Mouse (Mus musculus) liver, adult 2 months (tissue): ENCODE data around the gene Slc4a1ap.

Experiments used
- CTCF ChIP-seq: fragments of 200-500 bp; IDR thresholded peaks from 2 replicates; pipeline ENCODE4 v1.5.1; 2011; ENCODE audit warnings: low read depth, low read length, control low read depth
- POLR2A ChIP-seq: fragments of 200-500 bp; IDR thresholded peaks from 2 replicates; pipeline ENCODE4 v1.6.1; 2011; ENCODE audit warnings: low read length, control low read depth; ENCODE audit not compliant: insufficient read depth; ENCODE audit errors: extremely low read depth

- TF ChIP-seq CTCF (no peak), POLR2A (no peak)
Measured at GRCm38 (mm10) chr5:31527117-31527680, 404 bp downstream of the Slc4a1ap start.
